Mouse (Mus musculus) monocyte, adult 2 months (primary cell): ENCODE results near the gene Pak6.
A peak's percentile ranks its signal among the peaks of the same experiment; 100 is the strongest.

Source experiments
- DNase-seq, 2 experiments: peaks; one replicate each; pipeline ENCODE4 v3.0.0; 2022; ENCODE audit warnings: low spot score in 2 of 2, low read depth in 1 of 2

Pak6 gene

GRCm38 (mm10) chr2:118697311-118697877, 34.3 kb downstream of the Pak6 start:
- no peak for DNase-seq

- no peak for DNase-seq
These were observed 34.9 kb downstream of the Pak6 start for GRCm38 (mm10) chr2:118697955-118698354.

GRCm38 (mm10) chr2:118700179-118701062, 37.3 kb downstream of the Pak6 start:
- peak; percentile 33 to 69 for DNase-seq

- DNase-seq = no peak
These were observed 38.1 kb downstream of the Pak6 start for GRCm38 (mm10) chr2:118701161-118701560.

GRCm38 (mm10) chr2:118701971-118702882, 39.1 kb downstream of the Pak6 start:
- DNase-seq = no peak

GRCm38 (mm10) chr2:118702883-118703761, 40.0 kb downstream of the Pak6 start:
- no peak for DNase-seq

GRCm38 (mm10) chr2:118703913-118704730, 41.0 kb downstream of the Pak6 start, which contains the start of gene Ankrd63:
TSS of gene Ankrd63 (minus strand) at chr2:118703963.
- DNase-seq = no peak

GRCm38 (mm10) chr2:118706436-118706835, 43.3 kb downstream of the Pak6 start:
- DNase-seq = no peak

- no peak for DNase-seq
These were observed 45.4 kb downstream of the Pak6 start for GRCm38 (mm10) chr2:118708472-118708871.

GRCm38 (mm10) chr2:118709655-118710221, 46.6 kb downstream of the Pak6 start:
- DNase-seq = no peak

- DNase-seq = no peak
These were observed 48.0 kb downstream of the Pak6 start for GRCm38 (mm10) chr2:118711038-118711494.

GRCm38 (mm10) chr2:118713631-118714030, 50.5 kb downstream of the Pak6 start:
- DNase-seq = no peak

- DNase-seq = no peak
These were observed 51.1 kb downstream of the Pak6 start for GRCm38 (mm10) chr2:118714230-118714629.

- DNase-seq = no peak
These were observed 53.6 kb downstream of the Pak6 start for GRCm38 (mm10) chr2:118716677-118717076.

- no peak for DNase-seq
These were observed 60.8 kb downstream of the Pak6 start for GRCm38 (mm10) chr2:118723693-118724486.

GRCm38 (mm10) chr2:118725511-118725910, 62.4 kb downstream of the Pak6 start:
- no peak for DNase-seq

- DNase-seq = no peak
These were observed 63.8 kb downstream of the Pak6 start for GRCm38 (mm10) chr2:118726873-118727272.

GRCm38 (mm10) chr2:118727911-118728310, 64.8 kb downstream of the Pak6 start:
- DNase-seq = no peak
